Mouse (Mus musculus) T-helper 2 cell (primary cell): Measurements from ENCODE around the gene Aldh3a1.

ENCODE experiments used
- in situ Hi-C: fragments of 300-600 bp; cut with MboI, MseI; formaldehyde crosslinking; loops from one replicate; pipeline ENCODE4 v1.15.1; 2025; ENCODE audit warnings: high pct_unique_total_duplicates

Aldh3a1 gene

GRCm38 (mm10) chr11:61231329-61231728 lies 24.0 kb downstream of the Aldh3a1 start:
- in situ Hi-C loops: no loop called here

GRCm38 (mm10) chr11:61234174-61234573 lies 26.8 kb downstream of the Aldh3a1 start:
- in situ Hi-C loops: no loop called here

- in situ Hi-C loops: no loop called here
Measured at GRCm38 (mm10) chr11:61236015-61236414, 28.7 kb downstream of the Aldh3a1 start.

- in situ Hi-C loops: loop anchor here (5.0 kb wide), 1 partner anchor 38 kb away; no protein-coding TSS in a partner anchor
Measured at GRCm38 (mm10) chr11:61244406-61244805, 37.1 kb downstream of the Aldh3a1 start.

- in situ Hi-C loops: no loop called here
Measured at GRCm38 (mm10) chr11:61251741-61252140, 44.4 kb downstream of the Aldh3a1 start.

- in situ Hi-C loops: no loop called here
Measured at GRCm38 (mm10) chr11:61252807-61253206, 45.5 kb downstream of the Aldh3a1 start.

- in situ Hi-C loops: no loop called here
Measured at GRCm38 (mm10) chr11:61259106-61259505, 51.8 kb downstream of the Aldh3a1 start.

GRCm38 (mm10) chr11:61262516-61262915 lies 55.2 kb downstream of the Aldh3a1 start:
- in situ Hi-C loops: loop anchor here (10.0 kb wide), 1 partner anchor 742 kb away; no protein-coding TSS in a partner anchor

- in situ Hi-C loops: loop anchor here (10.0 kb wide), 1 partner anchor 741 kb away; no protein-coding TSS in a partner anchor
Measured at GRCm38 (mm10) chr11:61263841-61264240, 56.5 kb downstream of the Aldh3a1 start.

GRCm38 (mm10) chr11:61266551-61267533 lies 59.5 kb downstream of the Aldh3a1 start, which contains the start of gene Aldh3a2:
Aldh3a2 (minus strand) TSS chr11:61267464.
- in situ Hi-C loops: loop anchor here (10.0 kb wide), 1 partner anchor 738 kb away; no protein-coding TSS in a partner anchor
